Mouse (Mus musculus): Measurements from ENCODE around the gene Ddb2. TPM values are rescaled to one million over a fixed set of nuclear protein-coding genes. Genes with fewer than 3 reads are reported as not detected.
A peak's percentile ranks its signal among the peaks of the same experiment; 100 is the strongest.

Ddb2 gene
- polyA plus RNA-seq (2016; fragmentation: Nextera tagmentation; extraction: Ambion mirVana), result 17.5 and 18.1 TPM in 2 replicates

DNA sequence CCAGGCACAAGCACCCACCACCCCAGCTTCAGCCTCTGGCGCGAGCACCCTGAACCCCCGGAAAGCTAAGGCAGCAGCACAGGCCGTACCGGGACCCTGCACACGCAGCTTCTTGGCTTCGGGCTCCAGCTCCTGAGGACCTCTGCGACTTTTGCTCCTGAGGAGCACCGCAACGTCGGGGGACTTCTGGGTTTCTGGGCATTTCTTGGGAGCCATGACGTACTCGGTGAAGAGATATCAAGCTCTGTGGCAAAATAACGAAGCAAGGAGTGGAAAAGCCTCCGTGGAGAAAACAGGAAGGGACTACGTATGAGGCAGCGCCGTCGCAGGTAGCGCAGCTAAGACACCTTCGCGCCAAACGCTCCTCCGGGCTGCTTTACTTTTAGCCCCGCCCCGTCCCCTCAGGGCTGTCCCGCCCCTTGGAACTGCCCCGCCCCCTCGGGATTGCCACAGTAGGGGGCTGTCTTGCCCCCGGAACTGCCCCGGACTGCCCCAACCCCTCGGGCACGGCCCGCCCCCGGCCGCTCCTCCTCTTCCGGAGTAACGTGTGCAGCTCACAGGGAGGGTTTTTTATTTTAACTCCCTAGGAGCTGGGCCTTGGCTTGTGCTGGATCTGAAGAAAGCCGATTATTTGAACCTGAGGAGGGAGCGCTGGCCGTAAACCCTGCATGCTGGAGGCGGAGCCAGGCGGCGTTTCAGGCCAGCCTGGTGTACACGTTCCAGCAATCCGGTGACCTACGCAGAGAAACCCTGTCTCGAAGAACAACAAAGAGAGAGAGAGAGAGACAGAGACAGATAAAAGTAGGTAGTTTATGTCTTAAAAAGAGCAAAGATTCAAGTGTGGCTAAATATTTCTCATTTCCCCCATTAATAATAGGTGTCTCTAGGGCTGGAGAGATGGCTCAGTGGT, at the start of gene Ddb2:
Gene Ddb2, minus strand, starts transcription at position 382 of the 910 bp plus-strand sequence.
- H3K9ac ChIP-seq, result peak within 1 kb of the TSS; percentile 60
- H3K4me1 ChIP-seq, result no peaks in the 10 kb centered on the region; the same call in 1 of the 2 replicates
- 1% methylated on average over 48 of the region's 48 CpGs for WGBS
- peak; percentile 97 for ATAC-seq (ENCODE audit: insufficient number of reproducible peaks, insufficient read depth, low FRiP score, low TSS enrichment)
- H3K27me3 ChIP-seq, result no peaks in the 10 kb centered on the region
- H3K4me3 ChIP-seq, result peak within 1 kb of the TSS; percentile 63
- no peaks in the 10 kb centered on the region for H3K36me3 ChIP-seq
- peak within 1 kb of the TSS; percentile 84 for H3K27ac ChIP-seq
- peak within 1 kb of the TSS; percentile 76 for H3K4me2 ChIP-seq (replicated peaks)
- H3K9me3 ChIP-seq, result no peaks in the 10 kb centered on the region

DNA sequence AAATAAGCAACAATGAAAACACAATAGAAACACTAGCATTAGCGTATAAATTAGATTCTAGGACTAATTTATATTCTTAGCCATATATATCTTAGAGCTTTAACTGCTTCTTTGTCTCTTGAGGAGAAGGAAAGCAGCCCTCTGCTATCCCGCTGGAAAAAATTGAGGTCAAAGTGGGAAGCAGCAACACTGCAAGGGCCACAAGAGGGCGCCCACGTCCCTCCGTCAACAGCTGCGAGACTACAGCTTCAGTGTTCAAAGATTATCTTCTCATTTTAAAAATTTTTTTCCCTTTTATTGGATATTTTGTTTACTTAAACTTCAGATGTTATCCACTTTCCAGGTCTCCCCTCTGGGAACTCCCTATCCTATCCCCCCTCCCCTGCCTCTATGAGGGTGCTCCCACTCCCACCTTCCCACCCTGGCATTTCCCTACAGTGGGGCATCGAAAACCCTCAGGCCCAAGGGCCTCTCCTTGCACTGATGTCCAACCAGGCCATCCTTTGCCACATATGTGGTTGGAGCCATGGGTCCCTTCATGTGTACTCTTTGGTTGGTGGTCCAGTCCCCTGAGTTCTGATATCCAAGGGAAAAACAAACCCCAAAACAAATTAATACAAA, 49.2 kb upstream of the Ddb2 start:
- ATAC-seq (ENCODE audit: insufficient number of reproducible peaks, insufficient read depth, low FRiP score, low TSS enrichment), result no peak
- Histone ChIP-seq H3K27me3 (no peaks in the 10 kb centered on the region), H3K4me1 (peaks cover 14% of the 10 kb centered on the region), H3K4me3 (no peak overlapping the region), H3K27ac (0 out of 2 replicates have a peak overlapping the region, but pooled peaks have one; percentile 7), H3K36me3 (no peaks in the 10 kb centered on the region), H3K4me2 (replicated peaks) (no peak overlapping the region), H3K9ac (no peak overlapping the region), H3K9me3 (no peaks in the 10 kb centered on the region)
- WGBS, result 14% methylated on average over 7 of the region's 7 CpGs

DNA sequence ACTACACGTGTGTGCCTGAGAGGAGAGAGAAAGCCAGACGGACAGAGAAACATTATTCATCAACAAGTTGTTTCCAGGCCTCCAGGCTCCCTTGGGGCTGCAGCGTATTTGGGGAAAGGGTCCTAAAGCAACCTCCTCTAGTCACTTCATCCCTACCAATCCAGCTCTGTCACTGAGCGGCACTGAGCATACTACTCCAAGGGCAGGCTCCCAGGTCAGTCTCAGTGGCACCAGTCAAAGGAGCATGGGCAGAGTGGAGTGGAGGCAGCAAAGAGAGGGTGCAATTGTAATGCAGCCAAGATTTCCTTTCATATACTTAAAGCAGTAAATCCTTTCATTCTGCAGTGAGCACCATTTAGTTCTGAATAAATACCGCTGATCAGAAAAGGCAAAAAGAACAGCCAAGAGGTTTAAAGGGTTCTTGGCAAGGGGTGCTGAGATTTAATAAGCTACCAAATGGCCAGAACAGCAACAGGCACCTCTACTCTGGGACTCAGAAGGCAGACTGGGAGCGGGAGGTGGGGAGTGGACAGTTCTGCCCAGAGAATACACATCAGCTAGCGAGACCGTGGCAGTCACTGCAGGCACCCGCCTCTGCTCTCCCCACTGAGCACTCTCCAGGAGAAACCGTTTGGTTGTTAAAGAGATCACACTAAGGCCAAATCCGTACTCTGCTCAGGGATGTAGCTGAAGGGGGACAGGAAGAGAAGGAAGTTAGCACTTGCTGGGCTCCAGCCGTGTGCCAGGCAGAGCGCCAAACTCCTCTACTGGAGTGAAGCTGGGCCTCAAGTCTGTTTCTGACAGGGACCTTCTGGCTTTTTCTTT, 47.8 kb upstream of the Ddb2 start:
- Histone ChIP-seq H3K4me2 (replicated peaks) (no peak overlapping the region), H3K9ac (no peak overlapping the region)

DNA sequence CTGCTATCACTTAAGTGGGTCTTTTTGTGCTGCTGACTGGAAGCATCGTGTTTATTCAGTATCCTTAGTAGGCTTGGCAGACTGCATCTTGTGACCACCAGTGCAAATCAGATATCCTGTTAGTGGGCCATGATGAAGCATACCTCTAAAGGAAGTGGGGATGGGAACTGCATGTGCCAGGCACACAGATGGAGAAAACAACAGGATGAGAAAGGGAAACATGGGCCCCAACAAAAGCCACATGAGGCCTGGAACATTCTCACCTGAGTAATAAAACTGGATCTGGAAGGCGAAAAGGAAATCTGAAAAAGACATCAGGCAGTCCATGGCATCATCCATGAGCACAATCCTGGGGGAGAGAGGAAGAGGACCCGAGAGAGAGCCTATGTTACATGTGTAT, 47.2 kb upstream of the Ddb2 start:
- Histone ChIP-seq H3K9ac (no peak overlapping the region), H3K36me3 (no peaks in the 10 kb centered on the region), H3K4me1 (peaks cover 12% of the 10 kb centered on the region; the same call in 1 of the 2 replicates), H3K4me2 (replicated peaks) (no peak overlapping the region), H3K27me3 (no peaks in the 10 kb centered on the region), H3K27ac (no peak overlapping the region), H3K4me3 (no peak overlapping the region), H3K9me3 (no peaks in the 10 kb centered on the region)
- WGBS, result 75% methylated on average over 3 of the region's 3 CpGs
- ATAC-seq (ENCODE audit: insufficient number of reproducible peaks, insufficient read depth, low FRiP score, low TSS enrichment), result no peak

More for the DNA sequence above, 47.8 kb upstream of the Ddb2 start:
- no peak for ATAC-seq (ENCODE audit: insufficient number of reproducible peaks, insufficient read depth, low FRiP score, low TSS enrichment)
- no peaks in the 10 kb centered on the region for H3K9me3 ChIP-seq
- H3K27me3 ChIP-seq, result no peaks in the 10 kb centered on the region
- no peak overlapping the region for H3K4me3 ChIP-seq
- WGBS, result 73% methylated on average over 13 of the region's 13 CpGs
- peaks cover 12% of the 10 kb centered on the region; the same call in 1 of the 2 replicates for H3K4me1 ChIP-seq
- no peaks in the 10 kb centered on the region for H3K36me3 ChIP-seq
- H3K27ac ChIP-seq, result no peak overlapping the region

DNA sequence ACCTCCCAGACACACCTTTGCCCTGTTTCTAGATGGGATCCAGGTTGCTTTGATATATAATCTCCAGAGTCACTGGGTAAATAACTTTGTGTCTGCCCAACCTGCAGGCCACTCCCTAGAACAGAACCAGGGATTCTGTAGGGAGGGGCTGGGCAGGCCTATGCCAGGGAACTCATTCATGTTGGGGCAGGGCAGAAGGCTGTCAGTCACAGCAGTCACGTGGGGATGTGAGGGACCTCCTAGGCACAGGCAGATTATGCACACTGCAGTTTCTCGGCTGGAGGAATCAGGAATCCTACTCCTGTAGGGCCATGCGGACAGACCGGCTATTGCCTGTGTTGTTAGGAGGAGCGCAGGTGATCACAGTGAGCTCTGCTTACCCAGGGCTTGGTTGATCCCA, 44.6 kb upstream of the Ddb2 start:
- Histone ChIP-seq H3K36me3 (peaks cover 10% of the 10 kb centered on the region), H3K4me2 (replicated peaks) (no peak overlapping the region), H3K4me1 (peaks cover 12% of the 10 kb centered on the region; the same call in 1 of the 2 replicates), H3K9ac (no peak overlapping the region), H3K9me3 (no peaks in the 10 kb centered on the region), H3K4me3 (no peak overlapping the region), H3K27ac (no peak overlapping the region), H3K27me3 (no peaks in the 10 kb centered on the region)
- 34% methylated on average over 5 of the region's 5 CpGs for WGBS
- no peak for ATAC-seq (ENCODE audit: insufficient number of reproducible peaks, insufficient read depth, low FRiP score, low TSS enrichment)

DNA sequence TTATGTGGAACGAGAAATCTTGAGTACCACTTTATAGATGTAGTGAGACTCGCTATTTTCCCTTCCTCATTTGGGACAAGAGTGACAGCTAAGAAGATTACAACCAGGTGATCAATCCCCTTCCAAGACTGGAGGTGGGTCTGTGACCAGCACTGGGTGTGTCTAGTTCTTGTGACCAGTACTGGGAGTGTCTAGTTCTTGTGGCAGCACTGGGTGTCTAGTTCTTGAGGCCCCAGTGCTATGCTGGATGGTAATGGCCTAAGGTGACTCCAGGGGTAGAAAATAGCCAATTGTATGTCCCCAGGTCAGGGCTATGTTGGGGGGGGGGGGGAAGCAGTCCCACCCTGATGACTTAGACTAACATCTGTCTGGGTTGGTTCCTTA, 42.6 kb upstream of the Ddb2 start:
- Histone ChIP-seq H3K27me3 (no peaks in the 10 kb centered on the region), H3K9ac (no peak overlapping the region), H3K4me2 (replicated peaks) (no peak overlapping the region), H3K27ac (no peak overlapping the region), H3K36me3 (peaks cover 30% of the 10 kb centered on the region), H3K4me3 (no peak overlapping the region), H3K9me3 (no peaks in the 10 kb centered on the region), H3K4me1 (peaks cover 12% of the 10 kb centered on the region; the same call in 1 of the 2 replicates)
- no peak for ATAC-seq (ENCODE audit: insufficient number of reproducible peaks, insufficient read depth, low FRiP score, low TSS enrichment)
- WGBS, result 76% methylated on average over 2 of the region's 2 CpGs

DNA sequence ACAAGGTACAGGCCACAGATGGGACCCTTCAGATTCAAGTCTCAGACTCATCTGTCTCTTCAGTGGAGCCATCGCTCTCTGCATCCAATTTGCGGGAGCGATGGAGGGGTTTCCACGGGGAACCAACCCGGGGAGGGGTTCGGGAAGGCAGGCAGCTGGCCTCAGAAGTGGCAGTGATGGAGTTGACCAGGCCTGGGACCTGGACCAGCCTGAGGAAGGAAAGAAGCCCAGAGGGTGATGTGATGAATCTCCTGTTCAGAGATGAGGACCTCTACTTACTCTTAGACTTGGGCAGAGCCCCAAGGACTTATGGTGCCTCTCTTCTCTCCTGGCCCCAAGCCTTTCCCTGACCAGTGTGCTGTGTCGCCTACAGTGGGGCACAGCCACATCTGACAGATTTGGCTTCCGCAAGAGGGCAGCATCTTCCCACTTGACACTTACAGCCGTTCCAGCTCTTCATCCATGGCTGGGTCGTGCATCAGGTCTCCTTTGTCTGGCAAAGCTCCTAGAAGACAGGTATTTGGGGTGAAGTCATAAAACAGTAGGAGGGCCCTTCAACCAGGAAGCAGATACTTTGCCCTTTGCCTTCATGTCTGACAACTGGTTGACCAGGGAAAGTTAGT, 42.1 kb upstream of the Ddb2 start:
- Histone ChIP-seq H3K9ac (no peak overlapping the region), H3K27me3 (no peaks in the 10 kb centered on the region), H3K4me2 (replicated peaks) (no peak overlapping the region), H3K27ac (no peak overlapping the region), H3K36me3 (peaks cover 35% of the 10 kb centered on the region), H3K9me3 (no peaks in the 10 kb centered on the region), H3K4me1 (peaks cover 12% of the 10 kb centered on the region; the same call in 1 of the 2 replicates), H3K4me3 (no peak overlapping the region)
- peak; percentile 14; the same call in 1 of the 2 replicates for ATAC-seq (ENCODE audit: insufficient number of reproducible peaks, insufficient read depth, low FRiP score, low TSS enrichment)
- WGBS, result 33% methylated on average over 10 of the region's 10 CpGs

DNA sequence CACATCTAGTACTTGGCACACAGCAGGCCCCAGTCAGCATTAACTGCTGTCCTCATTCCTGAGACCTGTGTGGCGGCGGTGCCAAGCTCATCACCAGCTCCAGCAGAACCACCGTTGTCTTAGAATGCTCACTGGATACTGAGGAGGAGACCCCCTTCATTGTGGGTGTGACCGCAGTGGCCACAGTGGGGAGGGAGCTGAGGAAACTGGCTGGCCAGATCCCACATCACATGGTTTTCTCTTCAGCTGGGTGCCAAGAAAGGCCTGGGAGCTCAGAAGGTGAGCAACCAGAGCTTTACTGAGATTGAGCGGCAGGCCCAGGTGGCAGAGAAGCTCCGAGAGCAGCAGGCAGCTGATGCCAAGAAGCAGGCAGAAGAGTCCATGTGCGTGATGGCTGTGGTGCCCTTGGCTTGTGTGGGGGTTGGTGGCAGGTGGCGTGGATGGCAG, 32.9 kb upstream of the Ddb2 start:
- 94% methylated on average over 8 of the region's 8 CpGs for WGBS
- no peaks in the 10 kb centered on the region for H3K9me3 ChIP-seq
- no peak overlapping the region for H3K4me2 ChIP-seq (replicated peaks)
- peaks cover 73% of the 10 kb centered on the region for H3K36me3 ChIP-seq
- H3K9ac ChIP-seq, result no peak overlapping the region
- no peak overlapping the region for H3K4me3 ChIP-seq
- no peaks in the 10 kb centered on the region for H3K27me3 ChIP-seq
- H3K27ac ChIP-seq, result no peak overlapping the region
- H3K4me1 ChIP-seq, result peaks cover 10% of the 10 kb centered on the region
- ATAC-seq (ENCODE audit: insufficient number of reproducible peaks, insufficient read depth, low FRiP score, low TSS enrichment), result no peak

DNA sequence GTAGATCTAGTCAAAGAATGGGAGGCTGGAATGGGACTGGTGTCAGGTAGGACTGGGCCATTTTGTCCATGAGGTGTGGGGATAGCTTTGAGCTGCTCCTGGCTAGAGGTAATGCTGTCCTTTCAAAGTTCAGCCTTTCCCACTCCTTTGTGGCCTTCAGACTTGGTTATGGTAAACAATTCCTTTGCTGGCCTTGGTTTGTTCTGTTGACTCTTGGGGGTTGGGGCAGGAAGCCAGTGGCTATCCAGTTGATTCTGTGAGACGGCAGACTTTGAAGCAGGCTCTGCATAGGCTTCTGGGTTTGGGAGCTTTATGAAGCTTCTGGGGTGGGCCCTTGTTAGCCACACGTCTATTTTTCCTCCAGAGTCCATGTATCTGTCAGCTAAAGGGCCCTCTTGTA, 31.9 kb upstream of the Ddb2 start:
- ATAC-seq (ENCODE audit: insufficient number of reproducible peaks, insufficient read depth, low FRiP score, low TSS enrichment), result no peak
- Histone ChIP-seq H3K27ac (no peak overlapping the region), H3K9me3 (no peaks in the 10 kb centered on the region), H3K27me3 (no peaks in the 10 kb centered on the region), H3K36me3 (peaks cover 65% of the 10 kb centered on the region), H3K9ac (no peak overlapping the region), H3K4me1 (peaks cover 15% of the 10 kb centered on the region), H3K4me2 (replicated peaks) (no peak overlapping the region), H3K4me3 (no peak overlapping the region)
- whole genome bisulfite sequencing, result 93% methylated on average over 2 of the region's 2 CpGs

DNA sequence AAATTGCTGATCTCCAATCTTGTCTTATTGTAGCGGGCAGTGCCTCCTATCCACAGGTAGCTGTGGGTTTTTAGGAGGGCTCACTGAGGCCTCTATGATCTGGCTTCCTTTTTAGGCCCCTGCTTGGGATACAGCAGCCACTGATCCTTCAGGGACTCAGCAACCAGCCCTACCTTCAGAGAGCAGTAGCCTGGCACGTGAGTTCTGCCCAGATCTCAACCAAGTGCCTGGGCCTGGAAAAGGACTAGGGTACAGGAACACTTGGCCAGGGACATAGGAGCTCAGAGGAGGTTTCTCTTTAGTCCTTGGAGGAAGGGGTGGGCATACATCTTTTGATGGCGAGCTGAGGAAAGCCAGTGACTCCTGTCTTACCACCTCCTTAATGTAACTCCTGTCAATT, 31.3 kb upstream of the Ddb2 start:
- H3K4me1 ChIP-seq, result peaks cover 15% of the 10 kb centered on the region
- H3K27ac ChIP-seq, result no peak overlapping the region
- no peak overlapping the region for H3K9ac ChIP-seq
- H3K4me2 ChIP-seq (replicated peaks), result no peak overlapping the region
- H3K4me3 ChIP-seq, result no peak overlapping the region
- ATAC-seq (ENCODE audit: insufficient number of reproducible peaks, insufficient read depth, low FRiP score, low TSS enrichment), result no peak
- peaks cover 65% of the 10 kb centered on the region for H3K36me3 ChIP-seq
- 93% methylated on average over 3 of the region's 3 CpGs for WGBS
- no peaks in the 10 kb centered on the region for H3K27me3 ChIP-seq
- no peaks in the 10 kb centered on the region for H3K9me3 ChIP-seq

All from embryonic facial prominence, embryonic 12.5 days (tissue).